Mouse (Mus musculus): ENCODE data around the gene Adam23. TPM values are rescaled to one million over a fixed set of nuclear protein-coding genes. Genes with fewer than 3 reads are reported as not detected.

The Adam23 gene
- polyA plus RNA-seq, 1 experiment from 2014 or later: 7.6 TPM

Other genes starting within 250 kb of the Adam23 start
- gene Gpr1, start 231.3 kb upstream of the Adam23 start, polyA plus RNA-seq (2014; fragmentation: Nextera tagmentation; extraction: Ambion mirVana): 0.11 and 0.17 TPM in 2 replicates
- gene Zdbf2, start 172.6 kb upstream of the Adam23 start, polyA plus RNA-seq (2014; fragmentation: Nextera tagmentation; extraction: Ambion mirVana): 12.4 and 13.1 TPM in 2 replicates
- not detected in 2 replicates for gene Gm39653, start 170.1 kb downstream of the Adam23 start, polyA plus RNA-seq (2014; fragmentation: Nextera tagmentation; extraction: Ambion mirVana)
- 0.07 TPM in 1 of 2 replicates, not detected in the other for gene Dytn, start 241.0 kb downstream of the Adam23 start, polyA plus RNA-seq (2014; fragmentation: Nextera tagmentation; extraction: Ambion mirVana)